Mouse (Mus musculus) liver, embryonic 11.5 days (tissue): Measurements from ENCODE around the gene Efcab9. TPM values are rescaled to one million over a fixed set of nuclear protein-coding genes. Genes with fewer than 3 reads are reported as not detected.

ENCODE experiments used
- ATAC-seq: fragments of 200-750 bp; cut with Nextera tagmentation; replicated peaks from 2 replicates; pipeline ENCODE4 v1.8.0; 2017; ENCODE audit warnings: moderate number of reproducible peaks, mild to moderate bottlenecking, moderate TSS enrichment, moderate library complexity; ENCODE audit not compliant: low FRiP score
- DNase-seq: peaks from one replicate; pipeline ENCODE4 v3.0.0-alpha.2; 2017; ENCODE audit warnings: low spot score
- H3K27ac ChIP-seq: fragments of 300-500 bp; sonication (generic); 2 replicates; pipeline ENCODE4 v1.5.1; 2014; ENCODE audit warnings: mild to moderate bottlenecking, low read depth, low read length, control low read depth
- H3K27me3 ChIP-seq: fragments of 300-500 bp; sonication (generic); replicated peaks from 2 replicates; pipeline ENCODE4 v1.6.1; 2014; ENCODE audit warnings: low read length, mixed read lengths; ENCODE audit not compliant: control insufficient read depth, insufficient read depth
- H3K36me3 ChIP-seq: fragments of 300-500 bp; sonication (generic); 2 replicates; pipeline ENCODE4 v1.6.1; 2014; ENCODE audit warnings: mild to moderate bottlenecking, low read length, moderate library complexity, mixed read lengths; ENCODE audit not compliant: control insufficient read depth, insufficient read depth
- H3K4me1 ChIP-seq: fragments of 300-500 bp; sonication (generic); replicated peaks from 2 replicates; pipeline ENCODE4 v1.6.1; 2014; ENCODE audit warnings: low read length, mixed read lengths; ENCODE audit not compliant: control insufficient read depth, insufficient read depth
- H3K4me2 ChIP-seq: fragments of 300-500 bp; sonication (generic); 2 replicates; pipeline ENCODE4 v1.6.1; 2014; ENCODE audit warnings: mild to moderate bottlenecking, control low read depth, moderate library complexity
- H3K4me3 ChIP-seq: fragments of 300-500 bp; sonication (generic); 2 replicates; pipeline ENCODE4 v1.5.1; 2014; ENCODE audit warnings: low read depth, low read length, control low read depth
- H3K9ac ChIP-seq: fragments of 300-500 bp; sonication (generic); 2 replicates; pipeline ENCODE4 v1.6.1; 2014; ENCODE audit warnings: low read depth, low read length, control low read depth
- H3K9me3 ChIP-seq: fragments of 300-500 bp; sonication (generic); 2 replicates; pipeline ENCODE4 v1.6.1; 2016; ENCODE audit warnings: low read length, inconsistent platforms, mixed read lengths; ENCODE audit not compliant: control insufficient read depth
- WGBS: fragments of 180-500 bp; shearing (Covaris S2); extraction: QIAGEN DNeasy Blood & Tissue Kit; methylation state at CpG from one replicate; pipeline ENCODE4 v1.1.7; 2014; 5-methylcytosine and 5-hydroxymethylcytosine counted together
- polyA plus RNA-seq: library from polyadenylated mRNA; unstranded; fragments of >200 nt; fragmentation: Nextera tagmentation; extraction: Ambion mirVana; gene quantifications from 2 replicates; pipeline ENCODE4 v1.2.1, GENCODE M21; 2014

The Efcab9 gene
- 0.25 and 0.49 TPM in 2 replicates for polyA plus RNA-seq

GRCm38 (mm10) chr11:32531871-32532764 is at the start of gene Efcab9:
TSS of gene Efcab9 (minus strand) at chr11:32532081.
- 7% methylated on average over 33 of the region's 33 CpGs for WGBS
- no peaks in the 10 kb centered on the region for H3K27me3 ChIP-seq
- peak within 1 kb of the TSS; percentile 83 for H3K9ac ChIP-seq
- H3K4me3 ChIP-seq, result peak within 1 kb of the TSS; percentile 77
- no peaks in the 10 kb centered on the region for H3K9me3 ChIP-seq
- H3K27ac ChIP-seq, result peak within 1 kb of the TSS; percentile 19
- H3K36me3 ChIP-seq, result no peaks in the 10 kb centered on the region
- peak within 1 kb of the TSS; percentile 98 for H3K4me2 ChIP-seq
- peaks cover 23% of the 10 kb centered on the region for H3K4me1 ChIP-seq
- DNase-seq (no peak), ATAC-seq (no peak)

GRCm38 (mm10) chr11:32581031-32581430 is 49.1 kb upstream of the Efcab9 start:
- Histone ChIP-seq H3K27me3 (no peaks in the 10 kb centered on the region), H3K4me2 (no peak overlapping the region), H3K9me3 (no peaks in the 10 kb centered on the region), H3K4me1 (no peaks in the 10 kb centered on the region; the same call in 1 of the 2 replicates), H3K4me3 (no peak overlapping the region), H3K36me3 (no peaks in the 10 kb centered on the region), H3K27ac (no peak overlapping the region), H3K9ac (no peak overlapping the region)
- no peak for ATAC-seq
- no peak for DNase-seq
- 65% methylated on average over 2 of the region's 2 CpGs for WGBS

- no peak overlapping the region for H3K27ac ChIP-seq
- H3K4me3 ChIP-seq, result no peak overlapping the region
- H3K27me3 ChIP-seq, result no peaks in the 10 kb centered on the region
- DNase-seq, result no peak
- H3K9me3 ChIP-seq, result no peaks in the 10 kb centered on the region
- no peak overlapping the region for H3K9ac ChIP-seq
- WGBS, result 77% methylated on average over 16 of the region's 16 CpGs
- H3K4me2 ChIP-seq, result no peak overlapping the region
- H3K36me3 ChIP-seq, result no peaks in the 10 kb centered on the region
- peak; percentile 68 for ATAC-seq
- H3K4me1 ChIP-seq, result no peaks in the 10 kb centered on the region; the same call in 1 of the 2 replicates
Observed at GRCm38 (mm10) chr11:32580305-32580947, 48.5 kb upstream of the Efcab9 start.

- no peak for DNase-seq
- 55% methylated on average over 5 of the region's 5 CpGs for WGBS
- Histone ChIP-seq H3K4me2 (no peak overlapping the region), H3K27ac (no peak overlapping the region), H3K4me3 (no peak overlapping the region), H3K36me3 (no peaks in the 10 kb centered on the region), H3K4me1 (peaks cover 3% of the 10 kb centered on the region), H3K9me3 (no peaks in the 10 kb centered on the region), H3K27me3 (no peaks in the 10 kb centered on the region), H3K9ac (no peak overlapping the region)
- no peak for ATAC-seq
Observed at GRCm38 (mm10) chr11:32576760-32577050, 44.8 kb upstream of the Efcab9 start.

GRCm38 (mm10) chr11:32575964-32576759 is 44.3 kb upstream of the Efcab9 start:
- Histone ChIP-seq H3K27ac (no peak overlapping the region), H3K4me3 (no peak overlapping the region), H3K36me3 (no peaks in the 10 kb centered on the region), H3K9ac (no peak overlapping the region), H3K4me1 (peaks cover 4% of the 10 kb centered on the region), H3K9me3 (no peaks in the 10 kb centered on the region), H3K27me3 (no peaks in the 10 kb centered on the region), H3K4me2 (no peak overlapping the region)
- DNase-seq (no peak), ATAC-seq (no peak)
- 85% methylated on average over 6 of the region's 6 CpGs for WGBS

- 90% methylated on average over 2 of the region's 2 CpGs for WGBS
- no peaks in the 10 kb centered on the region for H3K36me3 ChIP-seq
- DNase-seq, result no peak
- H3K9ac ChIP-seq, result no peak overlapping the region
- no peak for ATAC-seq
- no peak overlapping the region for H3K4me3 ChIP-seq
- no peak overlapping the region for H3K4me2 ChIP-seq
- H3K27ac ChIP-seq, result no peak overlapping the region
- H3K27me3 ChIP-seq, result no peaks in the 10 kb centered on the region
- no peaks in the 10 kb centered on the region for H3K9me3 ChIP-seq
- peaks cover 4% of the 10 kb centered on the region for H3K4me1 ChIP-seq
Observed at GRCm38 (mm10) chr11:32573669-32574068, 41.8 kb upstream of the Efcab9 start.

GRCm38 (mm10) chr11:32571103-32571502 is 39.2 kb upstream of the Efcab9 start:
- ATAC-seq (no peak), DNase-seq (no peak)
- no peaks in the 10 kb centered on the region for H3K9me3 ChIP-seq
- no peak overlapping the region for H3K4me2 ChIP-seq
- no peak overlapping the region for H3K27ac ChIP-seq
- H3K27me3 ChIP-seq, result no peaks in the 10 kb centered on the region
- no peak overlapping the region for H3K9ac ChIP-seq
- no peaks in the 10 kb centered on the region for H3K36me3 ChIP-seq
- WGBS, result 78% methylated on average over 6 of the region's 6 CpGs
- no peak overlapping the region for H3K4me3 ChIP-seq
- peaks cover 16% of the 10 kb centered on the region for H3K4me1 ChIP-seq

GRCm38 (mm10) chr11:32568637-32569293 is 36.9 kb upstream of the Efcab9 start:
- 89% methylated on average over 15 of the region's 15 CpGs for whole genome bisulfite sequencing
- no peak overlapping the region for H3K4me2 ChIP-seq
- H3K9ac ChIP-seq, result no peak overlapping the region
- peaks cover 36% of the 10 kb centered on the region for H3K4me1 ChIP-seq
- H3K27ac ChIP-seq, result no peak overlapping the region
- H3K9me3 ChIP-seq, result no peaks in the 10 kb centered on the region
- no peak for ATAC-seq
- no peak overlapping the region for H3K4me3 ChIP-seq
- no peaks in the 10 kb centered on the region for H3K36me3 ChIP-seq
- DNase-seq, result no peak
- H3K27me3 ChIP-seq, result no peaks in the 10 kb centered on the region
